Mouse (Mus musculus): ENCODE results near the gene Setd1b.

Setd1b gene

GRCm38 (mm10) chr5:123139722-123140627 lies 2.0 kb upstream of the Setd1b start:
- in situ Hi-C loops (cut with MboI), result no loop called here

- in situ Hi-C loops (cut with MboI), result no loop called here
Observed at GRCm38 (mm10) chr5:123140694-123141554, 1.1 kb upstream of the Setd1b start.

GRCm38 (mm10) chr5:123141555-123142160 lies 335 bp upstream of the Setd1b start:
- in situ Hi-C loops (cut with MboI), result no loop called here

GRCm38 (mm10) chr5:123143251-123143970 lies 1.4 kb downstream of the Setd1b start:
- in situ Hi-C loops (cut with MboI), result no loop called here

- in situ Hi-C loops (cut with MboI), result no loop called here
Observed at GRCm38 (mm10) chr5:123143971-123144745, 2.2 kb downstream of the Setd1b start.

GRCm38 (mm10) chr5:123144746-123145590 lies 3.0 kb downstream of the Setd1b start:
- in situ Hi-C loops (cut with MboI), result no loop called here

GRCm38 (mm10) chr5:123146357-123146756 lies 4.4 kb downstream of the Setd1b start:
- in situ Hi-C loops (cut with MboI), result no loop called here

GRCm38 (mm10) chr5:123147569-123147968 lies 5.6 kb downstream of the Setd1b start:
- in situ Hi-C loops (cut with MboI), result no loop called here

GRCm38 (mm10) chr5:123148073-123148722 lies 6.2 kb downstream of the Setd1b start:
- in situ Hi-C loops (cut with MboI), result no loop called here

GRCm38 (mm10) chr5:123149451-123150400 lies 7.7 kb downstream of the Setd1b start:
- in situ Hi-C loops (cut with MboI), result no loop called here

- in situ Hi-C loops (cut with MboI), result no loop called here
Observed at GRCm38 (mm10) chr5:123150641-123151040, 8.6 kb downstream of the Setd1b start.

GRCm38 (mm10) chr5:123151077-123151476 lies 9.1 kb downstream of the Setd1b start:
- in situ Hi-C loops (cut with MboI), result no loop called here

GRCm38 (mm10) chr5:123151707-123152362 lies 9.8 kb downstream of the Setd1b start:
- in situ Hi-C loops (cut with MboI), result no loop called here

- in situ Hi-C loops (cut with MboI), result no loop called here
Observed at GRCm38 (mm10) chr5:123152901-123153300, 10.9 kb downstream of the Setd1b start.

GRCm38 (mm10) chr5:123155425-123155824 lies 13.4 kb downstream of the Setd1b start:
- in situ Hi-C loops (cut with MboI), result no loop called here

- in situ Hi-C loops (cut with MboI), result no loop called here
Observed at GRCm38 (mm10) chr5:123156763-123157162, 14.8 kb downstream of the Setd1b start.

- in situ Hi-C loops (cut with MboI), result no loop called here
Observed at GRCm38 (mm10) chr5:123157972-123158371, 16.0 kb downstream of the Setd1b start.

GRCm38 (mm10) chr5:123159446-123159845 lies 17.5 kb downstream of the Setd1b start:
- in situ Hi-C loops (cut with MboI), result no loop called here
